Mouse (Mus musculus): Measurements from ENCODE around the gene Stk11ip. TPM values are rescaled to one million over a fixed set of nuclear protein-coding genes. Genes with fewer than 3 reads are reported as not detected.

Gene Stk11ip
- polyA plus RNA-seq (2012; ENCODE audit: low replicate concordance) = 57.1 and 87.0 TPM in 2 replicates

GRCm38 (mm10) chr1:75521321-75522031 is at the start of gene Stk11ip:
Stk11ip (plus strand) TSS chr1:75521529.

GRCm38 (mm10) chr1:75478916-75479634 is 42.3 kb upstream of the Stk11ip start, which contains the start of the genes Chpf and Tmem198:
Chpf (minus strand) TSS chr1:75479307.
Tmem198 (plus strand) TSS chr1:75479532.

GRCm38 (mm10) chr1:75505956-75506831 is 15.1 kb upstream of the Stk11ip start, which contains the start of gene Obsl1:
Obsl1 (minus strand) TSS chr1:75506452.

GRCm38 (mm10) chr1:75507006-75507405 is 14.3 kb upstream of the Stk11ip start, which contains the start of gene Inha:
Inha (plus strand) TSS chr1:75507077.

GRCm38 (mm10) chr1:75545965-75546956 is 24.9 kb downstream of the Stk11ip start, which contains the start of gene Slc4a3:
Slc4a3 (plus strand) TSS chr1:75546266.

Other genes with a start within 250 kb of the Stk11ip start
- gene Resp18, start 243.1 kb upstream of the Stk11ip start, polyA plus RNA-seq (2012; ENCODE audit: low replicate concordance) = not detected in 2 replicates
- 26.7 and 71.9 TPM in 2 replicates for gene Dnpep, start 203.5 kb upstream of the Stk11ip start, polyA plus RNA-seq (2012; ENCODE audit: low replicate concordance)
- 3.6 and 7.7 TPM in 2 replicates for gene Des, start 161.2 kb upstream of the Stk11ip start, polyA plus RNA-seq (2012; ENCODE audit: low replicate concordance)
- 3.2 and 3.5 TPM in 2 replicates for gene Speg, start 146.2 kb upstream of the Stk11ip start, polyA plus RNA-seq (2012; ENCODE audit: low replicate concordance)
- 103 and 189 TPM in 2 replicates for gene Gmppa, start 85.6 kb upstream of the Stk11ip start, polyA plus RNA-seq (2012; ENCODE audit: low replicate concordance)
- gene Asic4, start 71.1 kb upstream of the Stk11ip start, polyA plus RNA-seq (2012; ENCODE audit: low replicate concordance) = 0.25 TPM in 1 of 2 replicates, not detected in the other
- 39.4 and 46.1 TPM in 2 replicates for gene Chpf, start 42.2 kb upstream of the Stk11ip start, polyA plus RNA-seq (2012; ENCODE audit: low replicate concordance)
- gene Tmem198, start 42.0 kb upstream of the Stk11ip start, polyA plus RNA-seq (2012; ENCODE audit: low replicate concordance) = 1.3 and 5.1 TPM in 2 replicates
- gene Obsl1, start 15.1 kb upstream of the Stk11ip start, polyA plus RNA-seq (2012; ENCODE audit: low replicate concordance) = 0.25 and 0.72 TPM in 2 replicates
- 0.16 TPM in 1 of 2 replicates, not detected in the other for gene Inha, start 14.5 kb upstream of the Stk11ip start, polyA plus RNA-seq (2012; ENCODE audit: low replicate concordance)
- 0.60 and 0.76 TPM in 2 replicates for gene Slc4a3, start 24.7 kb downstream of the Stk11ip start, polyA plus RNA-seq (2012; ENCODE audit: low replicate concordance)